Mouse (Mus musculus) cortical plate, adult 2 months (tissue): Measurements from ENCODE around the gene Fgf22. TPM values are rescaled to one million over a fixed set of nuclear protein-coding genes. Genes with fewer than 3 reads are reported as not detected.
A peak's percentile ranks its signal among the peaks of the same experiment; 100 is the strongest.

ENCODE experiments used
- H3K27ac ChIP-seq: fragments of 200-500 bp; 2 replicates; pipeline ENCODE4 v1.5.1; 2012; ENCODE audit warnings: low read length, control low read depth, inconsistent platforms; ENCODE audit not compliant: insufficient read depth
- H3K4me1 ChIP-seq: fragments of 200-500 bp; 2 replicates; pipeline ENCODE4 v1.6.1; 2011; ENCODE audit warnings: low read length; ENCODE audit not compliant: control insufficient read depth, insufficient read depth
- H3K4me3 ChIP-seq: fragments of 200-500 bp; 2 replicates; pipeline ENCODE4 v1.5.1; 2011; ENCODE audit warnings: mild to moderate bottlenecking, low read length, control low read depth; ENCODE audit not compliant: insufficient read depth
- CTCF ChIP-seq: fragments of 200-500 bp; IDR thresholded peaks from 2 replicates; pipeline ENCODE4 v1.5.1; 2011; ENCODE audit warnings: mild to moderate bottlenecking, control low read depth, low read length; ENCODE audit not compliant: insufficient read depth; ENCODE audit errors: extremely low read depth
- POLR2A ChIP-seq: fragments of 200-500 bp; IDR thresholded peaks from 2 replicates; pipeline ENCODE4 v1.6.1; 2011; ENCODE audit warnings: mild to moderate bottlenecking, low read length, control low read depth; ENCODE audit not compliant: insufficient read depth; ENCODE audit errors: extremely low read depth
- polyA plus RNA-seq: library from polyadenylated mRNA; depleted of rRNA; stranded (reverse); fragments of >200 nt; gene quantifications from 2 replicates; pipeline ENCODE4 v1.2.3, GENCODE M21; 2012

The Fgf22 gene
- polyA plus RNA-seq, 1 experiment, result 6.5 TPM

GRCm38 (mm10) chr10:79714996-79715395 is 39.9 kb upstream of the Fgf22 start:
- no peak for TF ChIP-seq CTCF
- TF ChIP-seq POLR2A, result no peak
- Histone ChIP-seq H3K4me1 (peaks cover 6% of the 10 kb centered on the region; the same call in 1 of the 2 replicates), H3K4me3 (no peak overlapping the region), H3K27ac (no peak overlapping the region)

GRCm38 (mm10) chr10:79716254-79716987 is 38.5 kb upstream of the Fgf22 start, which contains the start of gene Hcn2:
Hcn2 (plus strand) TSS chr10:79716634.
- Histone ChIP-seq H3K4me1 (peaks cover 6% of the 10 kb centered on the region; the same call in 1 of the 2 replicates), H3K4me3 (peak within 1 kb of the TSS; percentile 63), H3K27ac (peak within 1 kb of the TSS; percentile 83)
- TF ChIP-seq CTCF, result no peak
- TF ChIP-seq POLR2A, result peak; percentile 36; the same call in 1 of the 2 replicates

- no peak for TF ChIP-seq CTCF
- no peak for TF ChIP-seq POLR2A
- peak overlapping the region; percentile 83 for H3K27ac ChIP-seq
Observed at GRCm38 (mm10) chr10:79716988-79717355, 37.9 kb upstream of the Fgf22 start.

GRCm38 (mm10) chr10:79717640-79718357 is 37.1 kb upstream of the Fgf22 start:
- Histone ChIP-seq H3K4me1 (peaks cover 8% of the 10 kb centered on the region; the same call in 1 of the 2 replicates), H3K4me3 (peak overlapping the region; percentile 63), H3K27ac (no peak overlapping the region)
- TF ChIP-seq CTCF (no peak), POLR2A (no peak)

More at GRCm38 (mm10) chr10:79716988-79717355, 37.9 kb upstream of the Fgf22 start:
- Histone ChIP-seq H3K4me3 (peak overlapping the region; percentile 63), H3K4me1 (peaks cover 6% of the 10 kb centered on the region; the same call in 1 of the 2 replicates)

GRCm38 (mm10) chr10:79721089-79721488 is 33.8 kb upstream of the Fgf22 start:
- Histone ChIP-seq H3K4me3 (no peak overlapping the region), H3K4me1 (peaks cover 8% of the 10 kb centered on the region; the same call in 1 of the 2 replicates), H3K27ac (no peak overlapping the region)
- TF ChIP-seq CTCF, result no peak

GRCm38 (mm10) chr10:79723047-79723446 is 31.8 kb upstream of the Fgf22 start:
- no peak overlapping the region for H3K27ac ChIP-seq
- H3K4me1 ChIP-seq, result peaks cover 8% of the 10 kb centered on the region; the same call in 1 of the 2 replicates
- H3K4me3 ChIP-seq, result no peak overlapping the region
- TF ChIP-seq POLR2A (no peak), CTCF (no peak)

- peaks cover 6% of the 10 kb centered on the region; the same call in 1 of the 2 replicates for H3K4me1 ChIP-seq
- no peak overlapping the region for H3K4me3 ChIP-seq
- H3K27ac ChIP-seq, result no peak overlapping the region
- TF ChIP-seq POLR2A (no peak), CTCF (no peak)
Observed at GRCm38 (mm10) chr10:79723692-79724091, 31.2 kb upstream of the Fgf22 start.

GRCm38 (mm10) chr10:79726090-79726489 is 28.8 kb upstream of the Fgf22 start:
- Histone ChIP-seq H3K27ac (no peak overlapping the region), H3K4me1 (peaks cover 4% of the 10 kb centered on the region), H3K4me3 (no peak overlapping the region)
- TF ChIP-seq CTCF (peak; percentile 41; the same call in 1 of the 2 replicates), POLR2A (no peak)

GRCm38 (mm10) chr10:79728323-79729249 is 26.3 kb upstream of the Fgf22 start:
- Histone ChIP-seq H3K27ac (peak overlapping the region; percentile 60), H3K4me3 (no peak overlapping the region), H3K4me1 (peaks cover 2% of the 10 kb centered on the region; the same call in 1 of the 2 replicates)
- TF ChIP-seq CTCF, result no peak
- TF ChIP-seq POLR2A, result no peak

GRCm38 (mm10) chr10:79729357-79729965 is 25.4 kb upstream of the Fgf22 start:
- TF ChIP-seq CTCF (no peak), POLR2A (no peak)
- peak overlapping the region; percentile 47; the same call in 1 of the 2 replicates for H3K27ac ChIP-seq

More at GRCm38 (mm10) chr10:79729357-79729965, 25.4 kb upstream of the Fgf22 start:
- H3K4me3 ChIP-seq, result no peak overlapping the region
- H3K4me1 ChIP-seq, result peaks cover 2% of the 10 kb centered on the region; the same call in 1 of the 2 replicates
